Mouse (Mus musculus): Measurements from ENCODE around the gene Kcnh1.

DNA sequence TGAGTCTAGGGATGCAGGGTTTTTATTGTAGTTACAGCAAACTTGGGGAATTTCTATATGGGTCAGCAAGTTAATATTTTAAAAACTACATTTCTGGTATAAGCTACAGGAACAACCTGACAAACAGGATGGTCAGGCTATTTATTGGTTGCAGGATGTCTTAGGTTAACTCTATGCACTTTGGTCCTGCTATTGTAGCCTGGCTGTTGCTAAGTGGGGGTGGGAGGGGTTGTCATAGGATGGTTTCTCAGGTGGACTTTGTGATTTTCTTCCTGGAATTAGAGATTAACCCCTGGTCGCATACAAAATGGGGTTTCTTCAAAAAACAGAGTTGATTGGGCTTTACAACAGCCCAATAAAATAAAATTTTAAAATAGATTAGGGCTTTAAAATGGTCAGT, 114.6 kb downstream of the Kcnh1 start:
- no peak for TF ChIP-seq CTCF (IDR thresholded peaks at IDR 0.05; ENCODE audit: extremely low read depth, insufficient read length, insufficient replicate concordance, low read depth, low read length)
- no peak for TF ChIP-seq POLR2A (IDR thresholded peaks at IDR 0.05; ENCODE audit: low read depth, low read length)

All from small intestine, adult 2 months (tissue).